Mouse (Mus musculus) left cerebral cortex, adult 2 months (tissue): ENCODE measurements around the gene Mlh1. TPM values are rescaled to one million over a fixed set of nuclear protein-coding genes. Genes with fewer than 3 reads are reported as not detected.

Experiments used
- DNase-seq, 2 experiments: peaks; one replicate each; pipeline ENCODE4 v3.0.0; 2021 to 2022; ENCODE audit warnings: low spot score in 2 of 2, mixed read lengths in 1 of 2; ENCODE audit errors: extremely low spot score in 1 of 2
- H3K27ac ChIP-seq: fragments of 200-600 bp; 2 replicates; pipeline ENCODE4 v1.8.1; 2022
- H3K4me3 ChIP-seq: fragments of 200-600 bp; 2 replicates; pipeline ENCODE4 v1.8.1; 2022
- CTCF ChIP-seq: fragments of 200-600 bp; IDR thresholded peaks from 2 replicates; pipeline ENCODE4 v1.8.1; 2022; ENCODE audit warnings: antibody characterized with exemption, mild to moderate bottlenecking, moderate library complexity
- intact Hi-C: fragments of 180-260 bp; cut with DNase I; formaldehyde crosslinking; loops from one replicate; pipeline ENCODE4 v1.15.1; 2025
- total RNA-seq, 2 experiments: library from RNA; stranded (reverse); gene quantifications; 2 replicates each; pipeline ENCODE4 v1.2.3; 2021

The Mlh1 gene
- total RNA-seq, 2 experiments from 2014 or later = 12.3 to 18.1 TPM

GRCm38 (mm10) chr9:111186861-111187260, 84.7 kb downstream of the Mlh1 start:
- Histone ChIP-seq H3K27ac (no peak overlapping the region), H3K4me3 (no peak overlapping the region)
- no peak for DNase-seq
- intact Hi-C loops = no loop called here
- no peak for TF ChIP-seq CTCF

GRCm38 (mm10) chr9:111184929-111185328, 86.7 kb downstream of the Mlh1 start:
- no peak overlapping the region for H3K27ac ChIP-seq
- no peak overlapping the region for H3K4me3 ChIP-seq
- intact Hi-C loops = no loop called here
- DNase-seq = no peak
- TF ChIP-seq CTCF = no peak

GRCm38 (mm10) chr9:111182176-111182575, 89.4 kb downstream of the Mlh1 start:
- peak overlapping the region; percentile 28; the same call in 1 of the 2 replicates for H3K27ac ChIP-seq
- TF ChIP-seq CTCF = no peak
- DNase-seq = peak in 1 of 2 experiments; percentile 24
- intact Hi-C loops = no loop called here
- no peak overlapping the region for H3K4me3 ChIP-seq

- no peak for DNase-seq
- TF ChIP-seq CTCF = no peak
- H3K4me3 ChIP-seq = no peak overlapping the region
- intact Hi-C loops = no loop called here
- H3K27ac ChIP-seq = no peak overlapping the region
Observed at GRCm38 (mm10) chr9:111178971-111179370, 92.6 kb downstream of the Mlh1 start.

Other genes with a start within 250 kb of the Mlh1 start
- gene Ccrl2, start 214.3 kb downstream of the Mlh1 start, total RNA-seq = 1 to 10 TPM in 1 of 2 experiments, under 1 TPM in 1; 0.49 to 1.3 TPM
- 10 to 100 TPM; 41.2 to 42.3 TPM for gene Lrrfip2, start 154.2 kb downstream of the Mlh1 start, total RNA-seq
- 10 to 100 TPM; 79.7 to 81.8 TPM for gene Epm2aip1, start 138 bp upstream of the Mlh1 start, total RNA-seq
- gene Trank1, start 39.9 kb upstream of the Mlh1 start, total RNA-seq = 100 to 1,000 TPM; 308 to 309 TPM
- gene Dclk3, start 167.3 kb upstream of the Mlh1 start, total RNA-seq = 10 to 100 TPM; 50.8 to 54.7 TPM